Mouse (Mus musculus): ENCODE results near the gene Krt73. TPM values are rescaled to one million over a fixed set of nuclear protein-coding genes. Genes with fewer than 3 reads are reported as not detected.

Krt73 gene
- total RNA-seq (2023): not detected in 4 replicates

DNA sequence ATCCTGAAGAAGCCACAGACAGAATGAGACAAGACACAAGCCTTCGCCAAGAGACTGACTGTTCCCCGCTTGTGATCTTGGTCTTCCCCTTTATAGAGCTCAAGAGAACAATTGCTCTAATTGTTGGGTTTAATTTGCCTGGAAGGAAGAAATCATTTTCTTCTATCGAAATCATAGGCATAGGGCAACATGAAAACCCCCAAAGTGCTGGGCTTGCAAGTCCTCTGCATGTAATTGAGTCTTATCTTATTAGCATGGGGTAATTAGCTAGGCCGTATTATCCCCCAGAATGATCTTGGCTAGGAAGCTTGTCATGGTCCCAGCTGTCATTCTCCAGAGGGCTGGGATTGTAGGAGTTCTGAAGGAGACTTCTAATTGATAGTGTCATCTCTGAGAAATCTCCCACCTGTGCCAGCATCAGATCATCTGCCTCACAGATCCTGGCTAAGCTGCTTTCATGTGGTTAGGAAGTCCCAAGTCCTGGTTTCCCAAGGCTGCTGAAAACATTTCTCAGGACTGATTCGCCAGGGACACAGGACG is at the start of gene Krt73:
Gene Krt73 (minus strand): TSS at position 51 of the 540 bp plus-strand sequence.

DNA sequence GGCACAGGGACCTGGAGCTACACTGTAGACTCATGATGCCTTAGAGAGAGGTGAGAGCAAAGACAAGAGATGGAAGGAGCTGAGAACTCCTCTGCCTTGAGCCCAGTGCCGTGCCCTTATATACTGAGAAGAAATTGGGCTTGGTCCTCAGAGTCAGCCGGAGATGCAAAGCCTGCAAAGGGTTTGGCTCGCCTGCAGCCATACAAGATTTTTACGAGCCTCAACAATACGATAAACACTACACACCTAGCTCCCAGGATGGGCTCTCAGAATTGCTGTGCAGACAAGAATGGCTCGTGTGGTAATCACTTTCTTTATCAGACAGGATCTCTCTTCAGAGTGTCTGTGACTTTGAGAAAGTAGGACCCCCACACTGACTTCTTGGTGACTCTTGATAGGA is 48.5 kb upstream of the Krt73 start, which contains the start of gene Krt1:
Gene Krt1 (minus strand): TSS at position 101 of the 400 bp plus-strand sequence.

GRCm38 (mm10) chr15:101817875-101818274 is 15.7 kb upstream of the Krt73 start, which contains the start of gene Krt2:
TSS of gene Krt2 (minus strand) at chr15:101818169.

DNA sequence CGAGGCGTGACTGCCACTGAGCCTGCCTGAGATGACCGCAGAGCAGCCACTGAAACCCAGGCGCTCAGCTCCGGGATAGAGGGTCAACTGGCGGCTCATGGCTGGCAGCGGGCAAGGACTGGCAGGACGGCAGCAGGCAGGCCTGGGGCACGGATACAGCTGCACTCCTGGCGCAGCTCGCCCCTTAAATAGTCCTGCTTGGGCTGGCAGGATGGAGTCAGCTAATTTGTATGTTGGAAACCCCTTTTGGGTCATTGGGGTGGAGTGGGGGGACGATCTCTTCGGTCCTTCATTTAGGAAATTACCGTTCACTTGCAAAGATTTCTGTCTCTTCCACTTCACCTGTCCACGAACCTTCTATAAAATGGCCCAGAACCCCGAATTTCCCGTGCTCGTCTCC is 15.8 kb downstream of the Krt73 start, which contains the start of gene Krt72:
Gene Krt72 (minus strand): TSS at position 101 of the 400 bp plus-strand sequence.

Other genes with a start within 250 kb of the Krt73 start
- gene Krt90, start 239.4 kb downstream of the Krt73 start, total RNA-seq (2023): not detected in 4 replicates
- gene Krt75, start 228.4 kb downstream of the Krt73 start, total RNA-seq (2023): not detected in 4 replicates
- not detected in 4 replicates for gene Gm5414, start 174.2 kb downstream of the Krt73 start, total RNA-seq (2023)
- not detected in 4 replicates for gene Gm5478, start 155.0 kb downstream of the Krt73 start, total RNA-seq (2023)
- gene Krt6b, start 122.1 kb downstream of the Krt73 start, total RNA-seq (2023): not detected in 4 replicates
- not detected in 4 replicates for gene Krt6a, start 108.0 kb downstream of the Krt73 start, total RNA-seq (2023)
- gene Krt5, start 89.4 kb downstream of the Krt73 start, total RNA-seq (2023): not detected in 4 replicates
- gene Krt71, start 59.2 kb downstream of the Krt73 start, total RNA-seq (2023): not detected in 4 replicates
- not detected in 4 replicates for gene Krt72, start 15.9 kb downstream of the Krt73 start, total RNA-seq (2023)
- not detected in 4 replicates for gene Krt2, start 15.8 kb upstream of the Krt73 start, total RNA-seq (2023)
- gene Krt1, start 48.4 kb upstream of the Krt73 start, total RNA-seq (2023): not detected in 4 replicates
- not detected in 4 replicates for gene Krt77, start 67.4 kb upstream of the Krt73 start, total RNA-seq (2023)
- gene Krt76, start 90.6 kb upstream of the Krt73 start, total RNA-seq (2023): not detected in 4 replicates
- gene Krt4, start 122.4 kb upstream of the Krt73 start, total RNA-seq (2023): not detected in 4 replicates
- gene Krt79, start 138.0 kb upstream of the Krt73 start, total RNA-seq (2023): not detected in 4 replicates
- gene Krt78, start 151.9 kb upstream of the Krt73 start, total RNA-seq (2023): not detected in 4 replicates
- not detected in 4 replicates for gene Krt8, start 202.1 kb upstream of the Krt73 start, total RNA-seq (2023)
- not detected in 4 replicates for gene Krt18, start 225.8 kb upstream of the Krt73 start, total RNA-seq (2023)